In the genomic region with DNA sequence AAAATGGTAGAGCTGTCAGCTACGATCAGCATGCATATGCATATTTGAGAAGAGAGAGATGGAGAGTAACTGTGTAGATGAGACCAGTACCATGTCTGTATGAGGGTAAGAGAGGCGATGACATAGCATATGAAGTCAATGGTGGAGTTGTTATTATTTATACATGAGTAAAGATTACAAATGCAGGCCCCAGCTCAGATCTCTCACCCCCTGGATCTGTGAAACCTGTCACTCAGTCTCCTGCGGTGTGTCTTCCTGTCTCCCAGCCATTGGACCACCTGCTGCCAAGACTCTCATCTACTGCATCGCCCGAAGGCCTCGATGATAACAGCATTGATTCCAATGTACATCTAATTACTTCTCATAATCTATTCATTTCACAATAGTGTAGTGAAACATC, we compare ENCODE assay signal across 16 mouse cellular contexts.
DNase-seq lines count a peak whose midpoint lies in the region; ATAC-seq lines count a peak whose summit lies in the region.
"Had no signal": no experiment of that assay in that cellular context is flagged by ENCODE, and none has a peak within 500 bp of the region (broad histone marks: within the 10 kb centered on the region; RNA-seq: fewer than 3 reads in every experiment).

No protein-coding gene starts in this region.

- peak; percentile 54; the same call in 1 of the 2 replicates for ATAC-seq in hindbrain, embryonic 15.5 days (ENCODE audit: low FRiP score, low read depth)
- ATAC-seq in midbrain, embryonic 15.5 days (replicated peaks): peak; percentile 88

- H3K27me3 ChIP-seq in hindbrain, embryonic 15.5 days: no peaks in the 10 kb centered on the region
- no peaks in the 10 kb centered on the region for H3K27me3 ChIP-seq in hindbrain, embryonic 10.5 days (ENCODE audit: insufficient read depth, poor library complexity, severe bottlenecking)
- no peaks in the 10 kb centered on the region for H3K27me3 ChIP-seq in midbrain, embryonic 15.5 days (replicated peaks)
- H3K27me3 ChIP-seq: heart, embryonic 15.5 days; limb, embryonic 15.5 days had no signal

- no peaks in the 10 kb centered on the region for H3K36me3 ChIP-seq in hindbrain, embryonic 15.5 days
- no peaks in the 10 kb centered on the region for H3K36me3 ChIP-seq in hindbrain, embryonic 10.5 days
- H3K36me3 ChIP-seq in midbrain, embryonic 15.5 days (replicated peaks): no peaks in the 10 kb centered on the region
- H3K36me3 ChIP-seq: heart, embryonic 15.5 days; limb, embryonic 15.5 days had no signal

- no peak for DNase-seq in hindbrain, embryonic 10.5 days (ENCODE audit: low spot score)
- peak; percentile 19 for DNase-seq in cerebellum, adult 11 months
- peak; percentile 17 to 64 for DNase-seq in cerebellum, postnatal 14 days
- DNase-seq in embryo, embryonic 10 days (ENCODE audit: low spot score): no peak
- no peak for DNase-seq in embryo, embryonic 10.5 days (ENCODE audit: low spot score)
- no peak for DNase-seq in frontal cortex, postnatal 25 days (ENCODE audit: low spot score in 2 of 2)
- DNase-seq: adrenal gland, postnatal 25 days; kidney, adult 18-20 months; kidney, postnatal 25 days; lung, postnatal 14 days; right cerebral cortex, postnatal 25 days; thymus, postnatal 25 days had no signal

- no peaks in the 10 kb centered on the region for H3K4me1 ChIP-seq in hindbrain, embryonic 15.5 days (replicated peaks)
- no peaks in the 10 kb centered on the region for H3K4me1 ChIP-seq in hindbrain, embryonic 10.5 days (replicated peaks)
- H3K4me1 ChIP-seq in midbrain, embryonic 15.5 days: peaks cover 4% of the 10 kb centered on the region
- H3K4me1 ChIP-seq: heart, embryonic 15.5 days; limb, embryonic 15.5 days had no signal

- H3K4me2 ChIP-seq in hindbrain, embryonic 15.5 days: no peak overlapping the region
- H3K4me2 ChIP-seq in midbrain, embryonic 15.5 days: no peak overlapping the region
- H3K4me2 ChIP-seq: heart, embryonic 15.5 days; limb, embryonic 15.5 days had no signal

- H3K27ac ChIP-seq in hindbrain, embryonic 15.5 days (replicated peaks): no peak overlapping the region
- no peak overlapping the region for H3K27ac ChIP-seq in hindbrain, embryonic 10.5 days
- no peak overlapping the region for H3K27ac ChIP-seq in midbrain, embryonic 15.5 days
- H3K27ac ChIP-seq: heart, embryonic 15.5 days; limb, embryonic 15.5 days had no signal

- no peak overlapping the region for H3K9ac ChIP-seq in hindbrain, embryonic 15.5 days
- H3K9ac ChIP-seq in midbrain, embryonic 15.5 days: no peak overlapping the region
- H3K9ac ChIP-seq: heart, embryonic 15.5 days; limb, embryonic 15.5 days had no signal

- no peak overlapping the region for H3K4me3 ChIP-seq in hindbrain, embryonic 15.5 days
- no peak overlapping the region for H3K4me3 ChIP-seq in hindbrain, embryonic 10.5 days
- no peak overlapping the region for H3K4me3 ChIP-seq in midbrain, embryonic 15.5 days
- H3K4me3 ChIP-seq: heart, embryonic 15.5 days; limb, embryonic 15.5 days had no signal

- 54% methylated on average over 6 of the region's 6 CpGs for WGBS in hindbrain, embryonic 15.5 days
- WGBS in hindbrain, embryonic 10.5 days: 85% methylated on average over 6 of the region's 6 CpGs
- WGBS in midbrain, embryonic 15.5 days: 51% methylated on average over 6 of the region's 6 CpGs

- H3K9me3 ChIP-seq in hindbrain, embryonic 15.5 days: no peaks in the 10 kb centered on the region
- no peaks in the 10 kb centered on the region for H3K9me3 ChIP-seq in hindbrain, embryonic 10.5 days
- H3K9me3 ChIP-seq in midbrain, embryonic 15.5 days: no peaks in the 10 kb centered on the region
- H3K9me3 ChIP-seq: heart, embryonic 15.5 days; limb, embryonic 15.5 days had no signal

Comparison
In these comparisons a context has a peak if more than half of its experiments do, and no peak if none do; other contexts are left out.
1. DNase-seq: peak in cerebellum, adult 11 months (single experiment) and cerebellum, postnatal 14 days (2 of 2); none in hindbrain, embryonic 10.5 days (single experiment), embryo, embryonic 10 days (single experiment), embryo, embryonic 10.5 days (single experiment) and frontal cortex, postnatal 25 days (0 of 2).